In genomic region chr17:88569807-88570540, GRCm38 (mm10) we compare ENCODE assay signal across 21 mouse cellular contexts. TPM values are rescaled to one million over a fixed set of nuclear protein-coding genes. Genes with fewer than 3 reads are reported as not detected.
A peak's percentile ranks its signal among the peaks of the same experiment; 100 is the strongest.
DNase-seq lines count a peak whose midpoint lies in the region; ATAC-seq lines count a peak whose summit lies in the region.
"Had no signal": no experiment of that assay in that cellular context is flagged by ENCODE, and none has a peak within 500 bp of the region (broad histone marks: within the 10 kb centered on the region; RNA-seq: fewer than 3 reads in every experiment).

No protein-coding gene starts in this region.

- peaks cover 4% of the 10 kb centered on the region; the same call in 1 of the 2 replicates for H3K4me1 ChIP-seq in neural tube, embryonic 11.5 days (ENCODE audit: control insufficient read depth, insufficient read depth, low read length)
- peaks cover 9% of the 10 kb centered on the region for H3K4me1 ChIP-seq in neural tube, embryonic 13.5 days (replicated peaks)
- H3K4me1 ChIP-seq: heart, embryonic 12.5 days; limb, embryonic 10.5 days had no signal

- no peak overlapping the region for H3K4me2 ChIP-seq in neural tube, embryonic 11.5 days (ENCODE audit: low read depth)
- H3K4me2 ChIP-seq in neural tube, embryonic 13.5 days = no peak overlapping the region
- H3K4me2 ChIP-seq: heart, embryonic 12.5 days had no signal

- peak; percentile 29 for DNase-seq in embryo, embryonic 10.5 days (ENCODE audit: low spot score)
- no peak for DNase-seq in embryo, embryonic 11 days
- no peak for DNase-seq in neural tube, embryonic 11.5 days (ENCODE audit: low spot score)
- DNase-seq in neural tube, embryonic 10.5 days (ENCODE audit: extremely low spot score, low spot score) = no peak
- DNase-seq in frontal cortex, postnatal 14 days (ENCODE audit: low spot score in 2 of 2) = no peak
- no peak for DNase-seq in thymus, postnatal 4 days
- DNase-seq: adrenal gland, adult 8-10 months; cerebellum, postnatal 10 days; gastrocnemius, adult 2 months; kidney, adult 8-10 months; kidney, postnatal 25 days; liver, postnatal 0 days; lung, postnatal 10 days; right cerebral cortex, postnatal 4 days; thymus, adult 2 months had no signal

- H3K27ac ChIP-seq in neural tube, embryonic 11.5 days (ENCODE audit: low read depth, low read length) = no peak overlapping the region
- H3K27ac ChIP-seq in neural tube, embryonic 13.5 days (replicated peaks) = peak overlapping the region; percentile 55
- H3K27ac ChIP-seq: gastrocnemius, adult 2 months; left cerebral cortex, adult 2 months; limb, embryonic 10.5 days had no signal

- peaks cover under 1% of the 10 kb centered on the region for H3K36me3 ChIP-seq in neural tube, embryonic 11.5 days (ENCODE audit: control insufficient read depth, insufficient read depth, low read length)
- H3K36me3 ChIP-seq in neural tube, embryonic 13.5 days = peaks cover 73% of the 10 kb centered on the region

- no peak overlapping the region for H3K4me3 ChIP-seq in neural tube, embryonic 11.5 days (ENCODE audit: low read depth, low read length)
- H3K4me3 ChIP-seq in neural tube, embryonic 13.5 days = no peak overlapping the region
- H3K4me3 ChIP-seq: gastrocnemius, adult 2 months; heart, embryonic 12.5 days; left cerebral cortex, adult 2 months; limb, embryonic 10.5 days had no signal

- H3K9ac ChIP-seq in neural tube, embryonic 11.5 days (ENCODE audit: low read length) = no peak overlapping the region
- no peak overlapping the region for H3K9ac ChIP-seq in neural tube, embryonic 13.5 days
- H3K9ac ChIP-seq: heart, embryonic 12.5 days; liver, postnatal 0 days had no signal

- H3K9me3 ChIP-seq in neural tube, embryonic 11.5 days (ENCODE audit: control insufficient read depth, low read length) = no peaks in the 10 kb centered on the region
- H3K9me3 ChIP-seq in neural tube, embryonic 13.5 days = no peaks in the 10 kb centered on the region
- H3K9me3 ChIP-seq: heart, embryonic 12.5 days; limb, embryonic 10.5 days had no signal

- WGBS in neural tube, embryonic 11.5 days = 63% methylated on average over 10 of the region's 10 CpGs
- 31% methylated on average over 10 of the region's 10 CpGs for WGBS in neural tube, embryonic 13.5 days

- no peaks in the 10 kb centered on the region for H3K27me3 ChIP-seq in neural tube, embryonic 11.5 days (ENCODE audit: control insufficient read depth, insufficient read depth, low read length)
- H3K27me3 ChIP-seq in neural tube, embryonic 13.5 days = no peaks in the 10 kb centered on the region
- H3K27me3 ChIP-seq: heart, embryonic 12.5 days; Patski had no signal

- ATAC-seq in neural tube, embryonic 11.5 days (ENCODE audit: insufficient read depth, low FRiP score, low TSS enrichment) = peak; percentile 66
- peak; percentile 81 for ATAC-seq in neural tube, embryonic 13.5 days (ENCODE audit: low read depth)
- ATAC-seq: CD4-positive, CD25-positive, alpha-beta regulatory T cell, adult 4 months; liver, postnatal 0 days; Patski had no signal

RNA-seq across cellular contexts. Expression of gene Ston1, which starts 27.5 kb away (rescaled TPM):
- 2.8 and 4.0 TPM in 2 replicates for polyA plus RNA-seq in neural tube, embryonic 11.5 days (2014; fragmentation: Nextera tagmentation; extraction: Ambion mirVana)
- polyA plus RNA-seq in neural tube, embryonic 13.5 days (2015; fragmentation: Nextera tagmentation; extraction: Ambion mirVana) = 2.7 and 3.5 TPM in 2 replicates

RNA-seq across cellular contexts. Expression of gene Ppp1r21, which starts 40.1 kb away (rescaled TPM):
- 25.6 and 29.3 TPM in 2 replicates for polyA plus RNA-seq in neural tube, embryonic 11.5 days (2014; fragmentation: Nextera tagmentation; extraction: Ambion mirVana)
- polyA plus RNA-seq in neural tube, embryonic 13.5 days (2015; fragmentation: Nextera tagmentation; extraction: Ambion mirVana) = 40.0 and 42.8 TPM in 2 replicates
